Mouse (Mus musculus) right cerebral cortex, postnatal 14 days (tissue): ENCODE data around the gene D830030K20Rik.
"Not testable (repeated sequence)": the region's sequence is repeated elsewhere in the genome, so short reads cannot be mapped to it uniquely, and the experiment has no call there.

Experiments used
- DNase-seq: peaks from one replicate; pipeline ENCODE4 v3.0.0; 2022

Gene D830030K20Rik

GRCm38 (mm10) chr14:3208272-3209152 lies at the start of gene D830030K20Rik:
TSS of gene D830030K20Rik (plus strand) at chr14:3208488.
- DNase-seq = not testable (repeated sequence)

- DNase-seq = not testable (repeated sequence)
These were observed 20.3 kb upstream of the D830030K20Rik start, which contains the start of gene Gm5795 for GRCm38 (mm10) chr14:3187955-3188354. TSS of gene Gm5795 (plus strand) at chr14:3188255.

- peak; percentile 16 for DNase-seq
These were observed 1.1 kb downstream of the D830030K20Rik start for GRCm38 (mm10) chr14:3209367-3209766.

- not testable (repeated sequence) for DNase-seq
These were observed 54.2 kb downstream of the D830030K20Rik start for GRCm38 (mm10) chr14:3262531-3262930.
